Mouse (Mus musculus) hindbrain, embryonic 16.5 days (tissue): ENCODE data around the gene Tff3. TPM values are rescaled to one million over a fixed set of nuclear protein-coding genes. Genes with fewer than 3 reads are reported as not detected.

Source experiments
- polyA plus RNA-seq: library from polyadenylated mRNA; unstranded; fragments of >200 nt; fragmentation: Nextera tagmentation; extraction: Ambion mirVana; gene quantifications from 2 replicates; pipeline ENCODE4 v1.2.1, GENCODE M21; 2015

Gene Tff3
- polyA plus RNA-seq, 1 experiment from 2014 or later: 0.94 TPM

Other genes starting within 250 kb of the Tff3 start
- 0.89 and 1.0 TPM in 2 replicates for gene Glp1r, start 227.8 kb downstream of the Tff3 start, polyA plus RNA-seq
- 0.03 and 0.32 TPM in 2 replicates for gene Umodl1, start 175.0 kb downstream of the Tff3 start, polyA plus RNA-seq
- 20.2 and 20.9 TPM in 2 replicates for gene Abcg1, start 72.0 kb downstream of the Tff3 start, polyA plus RNA-seq
- not detected in 2 replicates for gene Tff2, start 14.6 kb upstream of the Tff3 start, polyA plus RNA-seq
- gene Tff1, start 35.6 kb upstream of the Tff3 start, polyA plus RNA-seq: not detected in 2 replicates
- gene Tmprss3, start 69.3 kb upstream of the Tff3 start, polyA plus RNA-seq: not detected in 2 replicates
- gene Ubash3a, start 78.2 kb upstream of the Tff3 start, polyA plus RNA-seq: 0.15 TPM in 1 of 2 replicates, not detected in the other
- 6.4 and 8.8 TPM in 2 replicates for gene Rsph1, start 147.7 kb upstream of the Tff3 start, polyA plus RNA-seq
- 8.6 and 10.9 TPM in 2 replicates for gene Slc37a1, start 157.1 kb upstream of the Tff3 start, polyA plus RNA-seq